Mouse (Mus musculus) frontal cortex, adult 2 months (tissue): ENCODE data around the gene Lmbrd1. TPM values are rescaled to one million over a fixed set of nuclear protein-coding genes. Genes with fewer than 3 reads are reported as not detected.
A peak's percentile ranks its signal among the peaks of the same experiment; 100 is the strongest.
"Not testable (repeated sequence)": the region's sequence is repeated elsewhere in the genome, so short reads cannot be mapped to it uniquely, and the experiment has no call there.

Source experiments
- DNase-seq, 2 experiments: peaks; one replicate each; pipeline ENCODE4 v3.0.0; 2022; ENCODE audit warnings: low spot score in 1 of 2; ENCODE audit errors: extremely low spot score in 1 of 2
- polyA plus RNA-seq: library from polyadenylated mRNA; depleted of rRNA; stranded (reverse); fragments of >200 nt; gene quantifications from 2 replicates; pipeline ENCODE4 v1.2.3, GENCODE M21; 2012; rRNA removed

The Lmbrd1 gene
- polyA plus RNA-seq, 1 experiment = 85.9 TPM

- peak in 1 of 2 experiments; percentile 39 for DNase-seq
Measured at GRCm38 (mm10) chr1:24719621-24720020, 41.2 kb downstream of the Lmbrd1 start.

GRCm38 (mm10) chr1:24720209-24720608 lies 41.8 kb downstream of the Lmbrd1 start:
- no peak for DNase-seq

- DNase-seq = no peak
Measured at GRCm38 (mm10) chr1:24729784-24730183, 51.4 kb downstream of the Lmbrd1 start.

- DNase-seq = no peak
Measured at GRCm38 (mm10) chr1:24732286-24732685, 53.9 kb downstream of the Lmbrd1 start.

GRCm38 (mm10) chr1:24734866-24735265 lies 56.4 kb downstream of the Lmbrd1 start:
- DNase-seq = no peak

GRCm38 (mm10) chr1:24740903-24741302 lies 62.5 kb downstream of the Lmbrd1 start:
- no peak for DNase-seq

- no peak for DNase-seq
Measured at GRCm38 (mm10) chr1:24741552-24741951, 63.1 kb downstream of the Lmbrd1 start.

GRCm38 (mm10) chr1:24743191-24743924 lies 64.9 kb downstream of the Lmbrd1 start:
- DNase-seq = no peak

GRCm38 (mm10) chr1:24752715-24753114 lies 74.3 kb downstream of the Lmbrd1 start:
- no peak for DNase-seq

- DNase-seq = no peak
Measured at GRCm38 (mm10) chr1:24758516-24758915, 80.1 kb downstream of the Lmbrd1 start.

GRCm38 (mm10) chr1:24766466-24766865 lies 88.0 kb downstream of the Lmbrd1 start:
- no peak for DNase-seq

- not testable (repeated sequence) for DNase-seq
Measured at GRCm38 (mm10) chr1:24767197-24767596, 88.8 kb downstream of the Lmbrd1 start.

- peak in 1 of 2 experiments; percentile 19 for DNase-seq
Measured at GRCm38 (mm10) chr1:24773642-24774041, 95.2 kb downstream of the Lmbrd1 start.

GRCm38 (mm10) chr1:24776576-24776975 lies 98.1 kb downstream of the Lmbrd1 start:
- no peak for DNase-seq

GRCm38 (mm10) chr1:24793168-24793567 lies 114.7 kb downstream of the Lmbrd1 start:
- DNase-seq = no peak

GRCm38 (mm10) chr1:24807971-24808370 lies 129.5 kb downstream of the Lmbrd1 start:
- not testable (repeated sequence) for DNase-seq

Other genes with a start within 250 kb of the Lmbrd1 start
- 5.8 and 6.7 TPM in 2 replicates for gene Col19a1, start 91.2 kb upstream of the Lmbrd1 start, polyA plus RNA-seq